Mouse (Mus musculus): ENCODE results near the gene Sdr39u1.
A peak's percentile ranks its signal among the peaks of the same experiment; 100 is the strongest.

Gene Sdr39u1

GRCm38 (mm10) chr14:55899701-55900413, at the start of gene Sdr39u1:
Gene Sdr39u1, minus strand, starts transcription at chr14:55900293.
- peak; percentile 89 to 91 for DNase-seq

DNA sequence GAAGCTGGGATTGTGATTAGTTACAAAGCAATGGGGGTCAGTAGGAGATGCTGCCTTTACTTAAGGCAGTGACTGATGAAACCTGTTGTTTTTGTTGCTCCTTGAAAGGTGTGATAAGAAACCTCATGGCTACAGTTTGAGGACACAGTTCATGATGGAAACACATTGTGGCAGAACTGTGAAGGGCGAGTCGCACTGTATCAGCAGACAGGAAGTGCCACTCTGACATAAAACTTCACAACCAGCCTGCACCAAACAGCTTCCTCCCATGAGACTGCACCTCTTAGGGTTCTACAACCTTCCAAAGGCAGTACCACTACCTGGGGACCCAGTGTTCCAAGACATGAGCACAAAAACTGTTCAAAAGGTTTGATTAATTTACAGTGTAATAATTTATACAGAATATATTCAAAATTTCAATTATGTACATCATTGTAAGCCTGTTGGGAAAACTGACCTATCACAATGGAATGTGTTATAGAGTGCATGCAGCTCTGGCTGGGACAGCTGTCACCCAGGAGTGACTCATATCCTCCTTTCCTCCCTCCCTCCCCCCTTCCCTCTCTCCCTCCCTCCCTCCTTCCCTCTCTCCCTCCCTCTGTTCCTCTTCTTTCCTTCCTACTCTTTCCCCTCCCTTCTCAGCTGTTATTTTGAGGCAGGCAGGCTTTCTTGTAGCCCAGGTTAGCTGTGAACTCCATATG, 46.3 kb upstream of the Sdr39u1 start:
- DNase-seq: no peak

DNA sequence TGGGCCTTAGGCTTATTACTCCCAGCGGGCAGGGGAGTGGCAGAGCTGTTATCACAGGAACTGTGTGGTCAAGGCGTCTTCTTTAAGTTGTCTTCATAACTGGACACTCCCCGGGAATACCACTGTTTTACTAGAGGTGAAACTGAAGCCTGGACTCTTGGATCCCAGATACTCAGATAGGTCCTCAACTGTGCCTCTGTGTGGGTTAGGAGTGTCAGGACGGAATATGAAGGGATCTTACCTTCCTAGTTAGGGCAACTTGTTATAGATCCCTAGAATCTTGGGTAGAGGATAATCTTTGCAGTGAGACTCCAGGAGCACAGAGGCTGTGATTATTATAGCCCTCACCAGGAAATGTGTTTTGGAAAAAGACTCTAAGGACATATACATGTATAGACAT, 44.5 kb upstream of the Sdr39u1 start, which contains the start of gene Cma1:
Cma1 (minus strand) TSS at position 101 of the 400 bp plus-strand sequence.
- no peak for DNase-seq

DNA sequence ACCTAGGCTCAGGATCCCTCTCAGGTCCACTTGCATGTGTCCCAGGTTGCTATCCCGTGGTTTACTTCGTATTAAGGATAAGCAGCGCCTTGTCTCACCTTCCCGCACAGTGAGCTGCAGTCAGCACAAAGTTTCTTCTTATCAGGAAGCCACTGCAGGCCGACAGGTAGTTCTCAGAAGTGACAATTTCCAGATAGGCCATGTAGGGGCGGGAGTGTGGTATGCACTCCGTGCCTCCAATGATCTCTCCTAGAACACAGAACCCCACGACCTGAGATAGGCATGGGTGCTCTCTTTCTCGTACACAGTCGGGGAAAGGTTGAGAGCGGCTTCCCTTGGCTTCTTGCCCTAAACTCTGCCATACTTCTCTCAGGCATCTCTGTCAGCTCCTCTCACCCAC, 43.5 kb upstream of the Sdr39u1 start:
- no peak for DNase-seq

DNA sequence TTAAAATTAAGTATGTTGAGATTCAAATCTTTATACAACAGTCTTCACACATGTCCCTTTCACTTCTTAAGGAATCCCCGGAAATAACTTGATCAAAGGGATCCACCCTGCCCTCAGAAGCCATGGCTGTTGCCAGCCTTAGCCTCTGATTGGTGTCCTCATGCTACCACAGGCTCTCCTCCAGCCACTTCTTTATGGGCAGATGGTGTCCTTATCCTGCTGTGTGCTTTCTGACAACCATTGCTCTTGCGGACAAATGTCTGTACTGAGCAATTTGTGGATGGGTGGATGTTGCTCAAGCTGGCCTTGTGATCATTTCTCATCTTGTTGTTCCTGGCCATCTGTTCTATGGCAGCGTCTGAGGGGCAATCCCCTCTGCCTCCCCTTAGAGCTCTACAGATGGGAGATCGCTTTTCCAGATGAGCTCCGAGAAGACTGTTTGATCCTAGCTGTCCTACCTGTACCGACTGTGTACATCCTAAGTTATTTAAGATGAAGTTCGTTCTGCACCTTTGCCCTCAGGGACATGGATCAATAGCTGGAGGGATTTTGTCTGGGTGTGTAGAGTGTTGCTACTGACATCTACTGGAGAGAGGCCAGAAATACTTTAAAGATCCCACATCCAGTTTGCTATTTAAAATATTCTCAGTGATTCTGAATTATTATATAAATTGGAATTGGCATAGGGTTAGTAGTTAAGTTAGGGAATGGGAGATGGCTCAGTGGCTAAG, 40.1 kb upstream of the Sdr39u1 start:
- DNase-seq: no peak

DNA sequence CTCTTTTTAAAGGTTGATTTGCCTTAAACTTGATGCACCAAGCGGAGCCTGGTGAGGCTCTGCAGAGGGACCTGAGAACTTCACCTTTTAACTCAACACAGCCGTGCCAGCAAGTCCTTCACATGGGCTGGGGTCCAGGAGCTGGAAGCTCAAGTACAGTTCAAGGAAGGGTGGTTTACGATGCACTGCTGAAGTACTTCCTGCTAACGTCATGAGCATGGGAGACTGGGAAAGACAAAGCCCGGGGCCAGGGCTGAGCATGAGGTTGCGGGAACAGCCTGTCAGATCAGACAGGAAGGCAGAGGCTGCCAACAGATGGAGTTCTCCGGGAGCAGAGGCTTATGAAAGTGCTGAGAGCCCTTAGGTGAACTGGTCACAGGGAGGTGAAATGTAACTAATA, 33.5 kb upstream of the Sdr39u1 start:
- peak; percentile 22 for DNase-seq

DNA sequence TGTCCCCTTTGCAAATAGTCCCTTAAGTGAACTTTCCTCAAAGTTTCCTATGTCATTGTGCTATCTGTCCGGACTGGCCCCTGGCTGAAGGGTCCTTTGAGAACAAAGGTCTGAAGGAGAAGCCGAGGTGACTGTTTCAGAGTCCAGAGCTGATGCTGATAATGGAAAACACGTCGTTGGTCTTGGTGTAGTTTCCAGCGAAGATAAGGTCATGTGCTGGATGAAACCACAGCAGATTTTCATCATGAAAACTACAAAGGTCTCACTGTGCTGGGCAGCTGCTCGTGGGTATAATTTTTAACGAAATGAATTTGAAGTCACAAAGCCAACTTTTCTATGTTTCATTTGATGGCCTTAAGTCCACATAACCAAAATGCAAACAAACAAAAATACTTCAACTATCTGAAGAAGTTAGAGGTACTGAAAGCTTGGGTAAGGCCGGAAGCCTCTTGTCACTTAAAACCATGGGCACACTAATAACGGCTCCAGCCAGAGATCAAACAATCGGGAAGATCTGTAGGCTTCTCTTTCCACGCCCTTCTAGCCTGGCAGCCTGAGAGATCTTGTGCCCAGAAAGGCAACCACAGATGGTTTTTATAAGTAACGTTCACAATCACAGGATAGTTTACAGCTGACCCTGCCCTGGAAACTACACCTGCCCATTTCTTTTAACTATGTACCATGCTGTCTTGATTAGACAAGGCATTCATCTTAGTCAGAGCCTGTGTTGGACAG, 29.3 kb upstream of the Sdr39u1 start:
- DNase-seq: no peak

GRCm38 (mm10) chr14:55926847-55927246, 26.8 kb upstream of the Sdr39u1 start:
- DNase-seq: no peak

- DNase-seq: no peak
Observed at GRCm38 (mm10) chr14:55922475-55923232, 22.6 kb upstream of the Sdr39u1 start.

DNA sequence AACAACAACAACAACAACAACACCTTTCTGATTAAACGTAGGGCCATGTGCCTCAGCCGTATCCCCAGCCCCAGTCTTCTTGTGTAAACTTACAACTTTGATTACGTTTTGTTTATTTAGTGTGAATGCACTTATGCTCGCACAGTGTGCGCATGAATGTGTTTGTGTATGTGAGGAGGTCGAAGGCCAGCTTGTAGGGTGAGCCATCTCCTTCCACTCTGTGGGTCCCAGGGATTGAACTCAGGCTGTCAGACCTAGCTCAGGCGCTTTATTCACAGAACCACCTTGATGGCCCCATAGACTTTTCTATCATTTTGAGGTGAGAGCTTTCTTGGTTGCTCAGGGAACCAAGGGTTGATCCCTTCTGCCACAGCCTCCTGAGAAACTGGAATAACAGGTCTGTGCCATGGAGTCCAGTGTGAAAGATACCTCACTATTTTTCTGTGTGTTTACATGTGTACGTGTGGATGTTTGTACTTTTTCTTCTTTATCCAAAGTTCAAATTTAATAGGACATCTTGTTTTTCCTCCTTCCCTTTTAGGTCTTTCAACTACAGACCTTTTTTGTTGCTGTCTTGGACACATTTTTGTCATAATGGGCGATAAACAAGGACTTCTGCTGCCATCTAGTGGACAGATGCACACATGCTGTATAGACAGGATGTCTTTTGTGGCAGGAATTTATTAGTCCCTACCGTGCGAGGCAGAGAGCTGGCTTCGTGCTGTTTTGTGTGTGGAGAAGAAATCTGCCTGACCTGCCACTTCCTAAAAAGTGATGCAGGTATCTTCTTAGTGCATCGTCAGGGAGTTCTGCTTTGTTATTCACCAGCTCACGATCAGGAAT, 18.4 kb upstream of the Sdr39u1 start:
- peak; percentile 67 to 80 for DNase-seq

- DNase-seq: no peak
Observed at GRCm38 (mm10) chr14:55913406-55913805, 13.3 kb upstream of the Sdr39u1 start.

DNA sequence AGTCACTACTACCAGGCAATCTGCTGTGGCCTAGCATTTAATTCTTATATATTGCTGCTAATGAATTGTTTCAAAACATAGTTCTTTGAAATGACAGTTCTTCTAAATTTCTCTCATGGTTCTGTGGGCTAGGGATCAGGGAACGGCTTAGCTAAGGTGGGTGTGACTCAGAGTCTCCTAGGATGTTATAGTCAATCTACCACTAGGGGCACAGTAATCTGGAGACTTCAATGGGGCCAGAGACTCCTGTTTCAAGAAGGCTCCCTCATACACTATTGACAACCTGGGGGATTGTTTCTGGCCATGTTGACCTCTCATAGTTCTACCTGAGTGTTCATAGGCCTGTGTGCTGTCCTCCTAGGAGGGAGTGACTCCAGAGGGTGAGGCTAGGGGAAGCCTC, 5.4 kb upstream of the Sdr39u1 start:
- DNase-seq: no peak

GRCm38 (mm10) chr14:55900414-55900755, 292 bp upstream of the Sdr39u1 start:
- DNase-seq: no peak

DNA sequence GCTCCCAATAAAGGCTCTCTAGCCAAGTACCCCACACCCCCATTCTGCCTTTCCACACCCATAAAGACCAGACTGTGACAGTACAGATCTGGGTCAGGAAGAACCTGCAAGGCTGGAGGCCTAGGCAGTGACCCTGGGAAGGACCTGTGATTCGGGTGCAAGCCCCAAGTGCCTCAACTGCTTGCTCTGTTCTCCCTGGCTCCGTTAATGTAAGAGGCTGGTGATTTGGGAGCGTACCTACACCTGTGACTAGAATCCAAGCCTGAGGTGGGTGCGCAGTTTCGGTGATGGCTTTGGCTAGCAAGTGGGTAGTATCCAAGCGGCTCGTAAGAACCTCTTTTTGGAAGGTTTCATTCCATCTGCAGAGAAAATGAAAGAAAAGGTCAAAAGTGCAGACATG, 1.1 kb downstream of the Sdr39u1 start:
- DNase-seq: no peak

DNA sequence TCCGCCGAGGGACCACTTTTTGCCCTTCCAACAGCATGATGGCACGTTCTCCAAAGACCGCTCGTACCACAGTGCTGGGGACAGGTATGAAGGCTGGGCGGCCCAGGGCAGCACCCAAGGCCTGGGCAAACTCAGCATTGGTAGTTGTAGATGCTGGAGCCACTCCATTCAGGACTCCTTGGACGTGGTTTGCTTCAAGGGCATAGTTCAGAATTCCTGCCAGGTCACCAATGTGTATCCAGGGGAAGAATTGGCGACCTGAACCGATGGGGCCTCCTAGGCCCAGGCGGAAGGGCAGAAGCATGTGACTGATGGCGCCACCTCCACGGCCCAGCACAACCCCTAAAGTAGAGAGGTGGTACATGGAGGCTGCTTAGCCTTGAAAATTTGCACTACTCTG, 2.4 kb downstream of the Sdr39u1 start:
- DNase-seq: peak; percentile 32 to 43

DNA sequence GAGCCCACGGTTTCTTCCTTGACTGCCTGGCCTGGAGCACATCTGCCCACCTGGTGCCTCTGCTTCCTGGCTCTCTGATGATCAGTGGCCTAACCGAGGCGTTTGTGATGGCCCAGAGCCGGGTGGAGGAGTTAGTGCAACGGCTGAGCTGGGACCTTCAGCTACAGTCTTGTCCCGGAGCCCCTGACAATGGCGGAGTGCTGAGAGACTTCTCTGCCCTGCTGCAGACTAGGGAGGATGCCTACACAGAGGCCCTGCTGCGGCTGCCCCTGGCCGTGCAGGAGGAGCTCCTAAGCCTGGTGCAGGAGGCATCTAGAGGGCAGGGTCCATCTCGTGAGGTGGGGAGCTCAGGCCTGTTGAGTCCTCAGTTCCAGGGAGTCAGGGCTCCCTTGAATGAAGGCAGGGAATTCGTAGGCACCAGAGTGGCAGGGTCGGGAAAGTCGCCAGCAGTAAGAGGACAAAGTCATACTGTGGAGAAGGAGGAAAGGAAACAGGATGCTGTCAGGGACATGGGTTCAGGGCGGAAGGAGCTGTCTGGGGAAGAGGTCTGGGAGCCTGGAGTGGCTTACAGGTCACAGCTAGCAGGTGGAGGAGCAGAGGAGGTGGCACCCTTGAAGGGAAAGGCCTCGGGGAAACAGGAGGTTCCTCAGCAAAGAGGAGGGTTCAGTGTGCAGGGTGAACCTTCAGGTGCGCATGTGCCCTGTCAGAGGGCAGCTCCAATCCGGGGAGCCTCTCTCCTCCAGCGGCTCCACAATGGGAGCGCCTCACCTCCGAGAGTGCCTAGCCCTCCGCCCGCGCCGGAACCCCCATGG, 13.3 kb downstream of the Sdr39u1 start:
- no peak for DNase-seq

DNA sequence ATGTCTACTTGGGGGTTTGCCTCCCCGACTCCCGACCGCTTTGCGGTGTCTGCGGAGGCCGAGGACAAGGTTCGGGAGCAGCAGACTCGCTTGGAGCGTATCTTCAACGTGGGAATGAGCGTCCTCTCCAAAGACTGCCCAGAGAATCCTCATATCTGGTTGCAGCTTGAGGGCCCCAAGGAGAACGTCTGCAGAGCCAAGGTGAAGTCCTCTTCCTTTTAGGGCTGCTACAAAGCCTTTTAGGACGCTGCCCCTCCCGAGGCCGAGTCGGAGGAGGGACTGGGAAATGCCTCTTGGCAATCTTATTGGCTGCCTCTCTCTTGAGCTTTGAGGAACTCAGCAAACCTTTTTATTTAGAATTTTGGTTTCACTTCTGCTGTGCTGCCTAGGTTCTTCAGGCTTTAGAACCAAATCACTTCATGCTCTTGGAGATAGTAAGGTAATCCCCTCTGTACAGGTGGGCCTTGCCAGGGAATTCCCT, 14.3 kb downstream of the Sdr39u1 start:
- peak; percentile 53 to 61 for DNase-seq

GRCm38 (mm10) chr14:55885114-55885790, 14.8 kb downstream of the Sdr39u1 start:
- peak in 1 of 2 experiments; percentile 31 for DNase-seq

DNA sequence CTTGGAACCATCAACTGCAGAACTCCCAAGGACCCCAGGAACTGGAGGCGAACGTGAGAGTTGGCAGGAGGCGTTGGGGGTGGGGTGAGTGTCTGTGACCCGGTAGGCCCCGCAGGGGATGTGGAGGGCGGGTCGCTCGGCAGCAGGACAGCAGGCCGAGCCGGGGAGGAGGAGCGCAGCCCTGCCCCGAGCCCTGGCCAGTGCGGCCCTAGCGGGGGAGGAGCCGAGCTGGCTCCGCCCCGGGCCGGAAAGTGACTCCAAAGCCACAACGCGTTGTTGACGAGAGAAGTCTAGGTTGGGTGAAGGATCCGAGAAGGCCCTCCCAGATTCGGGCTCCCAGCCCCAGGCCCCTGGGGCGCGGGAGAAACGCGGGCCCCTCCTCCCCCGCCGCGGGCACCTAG, 15.4 kb downstream of the Sdr39u1 start, which contains the start of gene Khnyn:
Khnyn (plus strand) TSS at position 235 of the 401 bp plus-strand sequence.
- peak; percentile 94 to 95 for DNase-seq

- peak; percentile 61 to 62 for DNase-seq
Observed at GRCm38 (mm10) chr14:55884166-55884565, 15.9 kb downstream of the Sdr39u1 start, which contains the start of gene Cbln3. Gene Cbln3, minus strand, starts transcription at chr14:55884392.

All from kidney, adult 8-10 months (tissue).